ENCODE assay signal across 8 mouse cellular contexts in genomic region chr17:24209043-24209915, GRCm38 (mm10). TPM values are rescaled to one million over a fixed set of nuclear protein-coding genes. Genes with fewer than 3 reads are reported as not detected.
DNase-seq lines count a peak whose midpoint lies in the region; ATAC-seq and TF ChIP-seq lines count a peak whose summit lies in the region.

Gene Ntn3, minus strand, starts transcription at chr17:24209531.

- no peaks in the 10 kb centered on the region for H3K9me3 ChIP-seq in embryonic facial prominence, embryonic 12.5 days
- H3K9me3 ChIP-seq in heart, embryonic 14.5 days (ENCODE audit: control insufficient read depth, low read length): no peaks in the 10 kb centered on the region

- DNase-seq in CD4-positive, CD25-positive, alpha-beta regulatory T cell, adult 2 months (ENCODE audit: low read depth, low spot score): peak; percentile 31
- peak; percentile 35 for DNase-seq in adrenal gland, adult 8-10 months
- DNase-seq in layer of hippocampus, postnatal 10 days (ENCODE audit: low spot score in 2 of 2): peak; percentile 61 to 73
- peak; percentile 26 for DNase-seq in lung, postnatal 36 days
- no peak for DNase-seq in spleen, adult 2 months (ENCODE audit: low read depth in 1 of 2, low spot score in 2 of 2)

- no peak for ATAC-seq in CD4-positive, CD25-positive, alpha-beta regulatory T cell, adult 4 months
- ATAC-seq in embryonic facial prominence, embryonic 12.5 days (ENCODE audit: insufficient number of reproducible peaks, insufficient read depth, low FRiP score, low TSS enrichment): peak; percentile 76
- peak; percentile 45 for ATAC-seq in heart, embryonic 14.5 days (ENCODE audit: insufficient number of reproducible peaks, insufficient read depth, low FRiP score, low read depth)

- peak within 1 kb of the TSS; percentile 96 for H3K27ac ChIP-seq in embryonic facial prominence, embryonic 12.5 days
- peak within 1 kb of the TSS; percentile 59 to 63; a peak in 3 of 4 replicates for H3K27ac ChIP-seq in heart, embryonic 14.5 days (replicated peaks in 1 of 2; ENCODE audit: control insufficient read depth in 1 of 2, insufficient read depth in 1 of 2, low read depth in 2 of 2, low read length in 2 of 2)
- no peak within 1 kb of the TSS for H3K27ac ChIP-seq in spleen, adult 2 months (ENCODE audit: insufficient read depth, low read length)

- WGBS in embryonic facial prominence, embryonic 12.5 days: under 1% methylated on average over 40 of the region's 43 CpGs
- 3% methylated on average over 22 of the region's 43 CpGs for WGBS in heart, embryonic 14.5 days
- WGBS in spleen, adult 2 months: 18% methylated on average over 35 of the region's 43 CpGs

- peak within 1 kb of the TSS; percentile 92 for H3K4me2 ChIP-seq in embryonic facial prominence, embryonic 12.5 days (replicated peaks)
- peak within 1 kb of the TSS; percentile 97 for H3K4me2 ChIP-seq in heart, embryonic 14.5 days (ENCODE audit: low read length)

- no peak for TF ChIP-seq CTCF in spleen, adult 2 months (IDR thresholded peaks at IDR 0.05; ENCODE audit: extremely low read depth, insufficient read depth, insufficient read length, insufficient replicate concordance)

- H3K4me3 ChIP-seq in embryonic facial prominence, embryonic 12.5 days: peak within 1 kb of the TSS; percentile 63
- peak within 1 kb of the TSS; percentile 40 to 49 for H3K4me3 ChIP-seq in heart, embryonic 14.5 days (ENCODE audit: control insufficient read depth in 1 of 2, insufficient read depth in 1 of 2, low read depth in 1 of 2, low read length in 2 of 2)
- H3K4me3 ChIP-seq in spleen, adult 2 months (ENCODE audit: extremely low read depth, insufficient read depth, insufficient read length): peak within 1 kb of the TSS; percentile 22; the same call in 1 of the 2 replicates

- no peaks in the 10 kb centered on the region for H3K27me3 ChIP-seq in embryonic facial prominence, embryonic 12.5 days
- H3K27me3 ChIP-seq in heart, embryonic 14.5 days (ENCODE audit: control insufficient read depth, insufficient read depth, low read length): peaks cover 40% of the 10 kb centered on the region
- H3K27me3 ChIP-seq in spleen, adult 2 months (ENCODE audit: control insufficient read depth, insufficient read depth, low read length): peaks cover 25% of the 10 kb centered on the region

- H3K36me3 ChIP-seq in embryonic facial prominence, embryonic 12.5 days: no peaks in the 10 kb centered on the region
- no peaks in the 10 kb centered on the region for H3K36me3 ChIP-seq in heart, embryonic 14.5 days (ENCODE audit: control insufficient read depth, insufficient read depth, low read length)
- no peaks in the 10 kb centered on the region for H3K36me3 ChIP-seq in spleen, adult 2 months (ENCODE audit: control insufficient read depth, insufficient read depth, low read length)

- no peak for TF ChIP-seq POLR2A in spleen, adult 2 months (IDR thresholded peaks at IDR 0.05; ENCODE audit: low read depth, low read length)

- peak within 1 kb of the TSS; percentile 86 for H3K9ac ChIP-seq in embryonic facial prominence, embryonic 12.5 days
- H3K9ac ChIP-seq in heart, embryonic 14.5 days (ENCODE audit: low read length): peak within 1 kb of the TSS; percentile 77

- H3K4me1 ChIP-seq in embryonic facial prominence, embryonic 12.5 days: peaks cover 72% of the 10 kb centered on the region
- peaks cover 38 to 58% of the 10 kb centered on the region in 2 experiments for H3K4me1 ChIP-seq in heart, embryonic 14.5 days (ENCODE audit: control insufficient read depth in 2 of 2, insufficient read depth in 2 of 2, low read length in 2 of 2)
- peaks cover 24% of the 10 kb centered on the region for H3K4me1 ChIP-seq in spleen, adult 2 months (ENCODE audit: control insufficient read depth, insufficient read depth, insufficient read length)

RNA-seq across cellular contexts. Expression of gene Ntn3, which starts in this region (rescaled TPM):
- under 1 TPM in 1 of 2 experiments, not detected in 1; 0.07 TPM for polyA plus RNA-seq in CD4-positive, CD25-positive, alpha-beta regulatory T cell, adult 4 months (2017; shearing (Covaris generic))
- 1 to 10 TPM; 1.7 to 4.2 (median 2.9) TPM for total RNA-seq in adrenal gland, adult 8-10 months (2022)
- 20.2 and 20.3 TPM in 2 replicates for polyA plus RNA-seq in embryonic facial prominence, embryonic 12.5 days (2016; fragmentation: Nextera tagmentation; extraction: Ambion mirVana)
- 1.3 and 1.6 TPM in 2 replicates for polyA plus RNA-seq in heart, embryonic 14.5 days (2014; fragmentation: Nextera tagmentation; extraction: Ambion mirVana)
- 10 to 100 TPM; 13.5 to 14.4 TPM for total RNA-seq in layer of hippocampus, postnatal 10 days (2021)
- polyA plus RNA-seq in spleen, adult 2 months (2012; rRNA removed): 0.82 and 1.4 TPM in 2 replicates

Comparison
In these comparisons a context has a peak if more than half of its experiments do, and no peak if none do; other contexts are left out.
1. DNase-seq: peak in CD4-positive, CD25-positive, alpha-beta regulatory T cell, adult 2 months (single experiment), adrenal gland, adult 8-10 months (single experiment), layer of hippocampus, postnatal 10 days (2 of 2) and lung, postnatal 36 days (single experiment); none in spleen, adult 2 months (0 of 2).
2. Peak in every context shown above with its lines, with median percentiles within 50 percentile points of each other: H3K4me3 ChIP-seq.